Mouse (Mus musculus) intestine, postnatal 0 days (tissue): ENCODE results near the gene Ift122. TPM values are rescaled to one million over a fixed set of nuclear protein-coding genes. Genes with fewer than 3 reads are reported as not detected.

Experiments used
- ATAC-seq: fragments of 200-750 bp; cut with Nextera tagmentation; 2 replicates; pipeline ENCODE4 v1.8.0; 2017; ENCODE audit warnings: mild to moderate bottlenecking, moderate TSS enrichment, moderate library complexity
- H3K27ac ChIP-seq: fragments of 300-500 bp; sonication (generic); 2 replicates; pipeline ENCODE4 v1.5.1; 2014; ENCODE audit warnings: mild to moderate bottlenecking, low read depth, low read length, moderate library complexity
- H3K27me3 ChIP-seq: fragments of 300-500 bp; sonication (generic); replicated peaks from 2 replicates; pipeline ENCODE4 v1.6.1; 2014; ENCODE audit warnings: low read length, mixed read lengths; ENCODE audit not compliant: control insufficient read depth, insufficient read depth
- H3K36me3 ChIP-seq: fragments of 300-500 bp; sonication (generic); 2 replicates; pipeline ENCODE4 v1.6.1; 2014; ENCODE audit warnings: mild to moderate bottlenecking, moderate library complexity; ENCODE audit not compliant: control insufficient read depth, insufficient read depth
- H3K4me1 ChIP-seq: fragments of 300-500 bp; sonication (generic); replicated peaks from 2 replicates; pipeline ENCODE4 v1.6.1; 2014; ENCODE audit warnings: antibody characterized with exemption, low read length, mixed read lengths; ENCODE audit not compliant: control insufficient read depth, insufficient read depth
- H3K4me2 ChIP-seq: fragments of 300-500 bp; sonication (generic); replicated peaks from 2 replicates; pipeline ENCODE4 v1.6.1; 2014; ENCODE audit warnings: low read depth, mild to moderate bottlenecking, moderate library complexity
- H3K4me3 ChIP-seq: fragments of 300-500 bp; sonication (generic); 2 replicates; pipeline ENCODE4 v1.5.1; 2014; ENCODE audit warnings: low read depth, low read length
- H3K9ac ChIP-seq: fragments of 300-500 bp; sonication (generic); 2 replicates; pipeline ENCODE4 v1.6.1; 2014; ENCODE audit warnings: mild to moderate bottlenecking, low read depth, low read length
- H3K9me3 ChIP-seq: fragments of 300-500 bp; sonication (generic); 2 replicates; pipeline ENCODE4 v1.6.1; 2016; ENCODE audit warnings: mixed run types; ENCODE audit not compliant: control insufficient read depth
- CTCF ChIP-seq: sonication (generic); IDR thresholded peaks from 2 replicates; pipeline ENCODE4 v1.5.1; 2016; ENCODE audit warnings: low read depth, mild to moderate bottlenecking, control low read depth, antibody characterized with exemption, moderate library complexity
- WGBS: fragments of 180-500 bp; shearing (Covaris S2); extraction: QIAGEN DNeasy Blood & Tissue Kit; methylation state at CpG from one replicate; pipeline ENCODE4 v1.1.7; 2014; 5-methylcytosine and 5-hydroxymethylcytosine counted together
- polyA plus RNA-seq: library from polyadenylated mRNA; unstranded; fragments of >200 nt; fragmentation: Nextera tagmentation; extraction: Ambion mirVana; gene quantifications from 2 replicates; pipeline ENCODE4 v1.2.1, GENCODE M21; 2015

The Ift122 gene
- polyA plus RNA-seq, 1 experiment from 2014 or later = 3.0 TPM

- Histone ChIP-seq H3K27ac (no peak overlapping the region), H3K36me3 (no peaks in the 10 kb centered on the region), H3K9me3 (no peaks in the 10 kb centered on the region), H3K4me2 (0 out of 2 replicates have a peak overlapping the region, but pooled peaks have one; percentile 3), H3K4me1 (0 out of 2 replicates have a peak, but pooled peaks cover 4% of the 10 kb centered on the region), H3K27me3 (no peaks in the 10 kb centered on the region), H3K9ac (no peak overlapping the region), H3K4me3 (no peak overlapping the region)
- ATAC-seq = no peak
- WGBS = 29% methylated on average over 6 of the region's 6 CpGs
- TF ChIP-seq CTCF = no peak
Observed at GRCm38 (mm10) chr6:115908421-115908982, 55.2 kb downstream of the Ift122 start.

DNA sequence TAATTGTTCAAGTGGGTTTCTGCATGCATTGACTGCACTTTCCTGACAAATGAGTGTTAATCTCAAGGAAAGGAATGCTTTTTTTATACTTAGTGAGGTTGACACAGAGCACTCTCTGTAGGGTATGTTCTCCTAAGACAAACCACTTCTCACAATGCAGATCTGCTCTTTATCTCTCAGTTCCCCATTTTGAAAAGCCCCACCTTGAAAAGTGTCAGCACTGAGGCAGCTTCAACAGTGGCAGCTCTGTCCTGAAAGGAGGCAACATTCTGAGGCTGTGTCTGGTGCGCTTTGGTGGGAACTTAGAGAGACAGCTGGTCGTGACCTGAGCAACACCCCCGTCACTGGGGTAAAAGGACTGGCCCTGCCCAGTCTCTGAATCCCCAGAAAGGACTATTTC, 55.8 kb downstream of the Ift122 start:
- Histone ChIP-seq H3K4me3 (no peak overlapping the region), H3K9ac (no peak overlapping the region), H3K4me1 (0 out of 2 replicates have a peak, but pooled peaks cover 4% of the 10 kb centered on the region), H3K36me3 (no peaks in the 10 kb centered on the region), H3K4me2 (no peak overlapping the region), H3K27me3 (no peaks in the 10 kb centered on the region), H3K27ac (no peak overlapping the region), H3K9me3 (no peaks in the 10 kb centered on the region)
- TF ChIP-seq CTCF = no peak
- WGBS = 76% methylated on average over 3 of the region's 3 CpGs
- ATAC-seq = no peak

- no peaks in the 10 kb centered on the region for H3K9me3 ChIP-seq
- ATAC-seq = no peak
- H3K4me2 ChIP-seq = no peak overlapping the region
- no peak overlapping the region for H3K27ac ChIP-seq
- no peak for TF ChIP-seq CTCF
- 0 out of 2 replicates have a peak, but pooled peaks cover 4% of the 10 kb centered on the region for H3K4me1 ChIP-seq
- no peak overlapping the region for H3K4me3 ChIP-seq
- WGBS = 66% methylated on average over 8 of the region's 8 CpGs
- no peaks in the 10 kb centered on the region for H3K27me3 ChIP-seq
- H3K36me3 ChIP-seq = no peaks in the 10 kb centered on the region
- no peak overlapping the region for H3K9ac ChIP-seq
Observed at GRCm38 (mm10) chr6:115909940-115910339, 56.7 kb downstream of the Ift122 start.

DNA sequence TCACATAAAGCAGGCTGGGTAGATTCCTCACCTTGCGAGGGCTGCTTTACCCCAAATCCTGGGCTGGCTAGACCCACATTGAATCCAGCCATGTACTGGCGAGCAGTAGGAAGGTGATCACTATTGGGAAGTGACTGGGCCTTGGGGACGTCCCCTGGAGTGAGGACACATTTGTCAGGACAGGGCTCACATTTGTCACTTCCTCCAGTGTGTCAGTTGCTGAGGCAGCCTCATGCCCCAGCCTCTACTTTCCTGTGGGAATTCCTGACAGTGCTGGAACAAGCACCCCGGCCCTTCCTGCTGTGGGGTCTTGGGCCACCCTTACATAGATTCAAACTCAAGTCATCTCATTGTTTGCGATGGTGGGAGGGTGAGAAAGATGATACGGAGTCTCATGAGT, 58.5 kb downstream of the Ift122 start:
- WGBS = 86% methylated on average over 6 of the region's 6 CpGs
- Histone ChIP-seq H3K27ac (no peak overlapping the region), H3K4me2 (no peak overlapping the region), H3K4me1 (0 out of 2 replicates have a peak, but pooled peaks cover 4% of the 10 kb centered on the region), H3K4me3 (no peak overlapping the region), H3K9me3 (no peaks in the 10 kb centered on the region), H3K9ac (no peak overlapping the region), H3K36me3 (no peaks in the 10 kb centered on the region; the same call in 1 of the 2 replicates), H3K27me3 (no peaks in the 10 kb centered on the region)
- ATAC-seq = no peak
- no peak for TF ChIP-seq CTCF

DNA sequence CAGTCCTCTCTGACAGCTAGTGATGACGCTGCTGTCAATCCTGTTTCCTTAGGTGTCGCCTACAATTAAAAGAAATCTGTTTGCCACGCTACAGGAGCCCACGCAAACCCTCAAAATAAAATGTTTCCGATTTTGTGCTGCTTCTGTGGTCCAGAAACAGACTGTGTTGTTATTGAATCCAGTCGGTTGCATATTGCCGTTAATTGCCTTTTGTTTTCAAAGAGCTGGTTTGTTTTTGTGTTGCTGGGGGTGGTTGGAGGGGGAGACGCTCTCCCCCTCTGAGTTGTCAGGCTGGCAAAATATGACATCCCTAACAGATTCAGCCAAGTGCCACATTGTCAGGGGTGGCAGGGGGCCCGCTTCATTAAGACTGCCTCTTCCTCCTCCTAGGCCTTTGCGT, 60.2 kb downstream of the Ift122 start:
- 0 out of 2 replicates have a peak, but pooled peaks cover 3% of the 10 kb centered on the region for H3K4me1 ChIP-seq
- H3K36me3 ChIP-seq = no peaks in the 10 kb centered on the region; the same call in 1 of the 2 replicates
- ATAC-seq = no peak
- no peak overlapping the region for H3K9ac ChIP-seq
- WGBS = 86% methylated on average over 10 of the region's 10 CpGs
- H3K27me3 ChIP-seq = no peaks in the 10 kb centered on the region
- no peaks in the 10 kb centered on the region for H3K9me3 ChIP-seq
- no peak overlapping the region for H3K4me2 ChIP-seq
- H3K4me3 ChIP-seq = no peak overlapping the region
- TF ChIP-seq CTCF = no peak
- no peak overlapping the region for H3K27ac ChIP-seq

GRCm38 (mm10) chr6:115914511-115915202, 61.4 kb downstream of the Ift122 start:
- ATAC-seq = no peak
- no peak overlapping the region for H3K4me3 ChIP-seq
- H3K4me1 ChIP-seq = no peaks in the 10 kb centered on the region
- no peak overlapping the region for H3K9ac ChIP-seq
- H3K27ac ChIP-seq = no peak overlapping the region
- no peaks in the 10 kb centered on the region for H3K27me3 ChIP-seq
- 91% methylated on average over 15 of the region's 15 CpGs for WGBS
- no peak for TF ChIP-seq CTCF
- no peaks in the 10 kb centered on the region for H3K9me3 ChIP-seq
- H3K4me2 ChIP-seq = no peak overlapping the region
- no peaks in the 10 kb centered on the region; the same call in 1 of the 2 replicates for H3K36me3 ChIP-seq
